Mouse (Mus musculus): Measurements from ENCODE around the gene Msh6. TPM values are rescaled to one million over a fixed set of nuclear protein-coding genes. Genes with fewer than 3 reads are reported as not detected.
A peak's percentile ranks its signal among the peaks of the same experiment; 100 is the strongest.
"Not testable (repeated sequence)": the region's sequence is repeated elsewhere in the genome, so short reads cannot be mapped to it uniquely, and the experiment has no call there.

The Msh6 gene
- polyA plus RNA-seq (2015; fragmentation: Nextera tagmentation; extraction: Ambion mirVana) = 26.7 and 30.4 TPM in 2 replicates

GRCm38 (mm10) chr17:87974629-87975228 is at the start of gene Msh6:
Gene Msh6, plus strand, starts transcription at chr17:87975062.
- under 1% methylated on average over 51 of the region's 63 CpGs for WGBS
- H3K4me2 ChIP-seq (ENCODE audit: low read length) = peak within 1 kb of the TSS; percentile 83
- ATAC-seq = peak; percentile 99
- no peaks in the 10 kb centered on the region for H3K27me3 ChIP-seq (replicated peaks; ENCODE audit: control insufficient read depth, insufficient read depth, low read length)
- H3K9me3 ChIP-seq (ENCODE audit: control insufficient read depth, low read length) = no peaks in the 10 kb centered on the region
- peaks cover 13% of the 10 kb centered on the region for H3K4me1 ChIP-seq (ENCODE audit: control insufficient read depth, insufficient read depth, low read depth, low read length)
- H3K9ac ChIP-seq (ENCODE audit: low read depth, low read length) = peak within 1 kb of the TSS; percentile 96
- no peaks in the 10 kb centered on the region for H3K36me3 ChIP-seq (ENCODE audit: control insufficient read depth, insufficient read depth, low read length)
- H3K4me3 ChIP-seq (ENCODE audit: low read length) = peak within 1 kb of the TSS; percentile 99
- peak within 1 kb of the TSS; percentile 88 for H3K27ac ChIP-seq (ENCODE audit: low read depth, low read length)

DNA sequence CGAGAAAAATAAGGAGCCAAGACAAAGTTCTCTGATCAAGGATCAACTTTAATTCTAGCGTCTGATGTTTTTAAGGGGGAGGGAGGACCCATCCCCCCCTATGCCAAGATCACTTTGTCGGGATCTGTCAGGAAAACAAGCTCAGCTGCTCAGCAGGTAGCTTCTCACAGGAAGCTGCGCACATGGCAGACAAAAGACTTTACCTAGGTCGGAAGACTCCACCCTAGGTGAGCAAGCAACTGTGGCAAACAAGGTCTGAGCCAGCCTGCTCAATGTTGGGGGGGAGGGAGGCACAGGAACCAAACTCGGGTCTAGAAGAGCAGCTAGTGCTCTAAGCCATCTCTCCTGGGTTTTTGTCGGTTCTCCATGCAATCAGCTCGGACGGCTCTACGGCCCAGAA is 40.5 kb upstream of the Msh6 start:
- no peaks in the 10 kb centered on the region for H3K9me3 ChIP-seq (ENCODE audit: control insufficient read depth, low read length)
- no peak overlapping the region for H3K4me2 ChIP-seq (ENCODE audit: low read length)
- H3K27ac ChIP-seq (ENCODE audit: low read depth, low read length) = no peak overlapping the region
- ATAC-seq = no peak
- 86% methylated on average over 10 of the region's 10 CpGs for WGBS
- no peaks in the 10 kb centered on the region for H3K36me3 ChIP-seq (ENCODE audit: control insufficient read depth, insufficient read depth, low read length)
- H3K4me3 ChIP-seq (ENCODE audit: low read length) = no peak overlapping the region
- H3K27me3 ChIP-seq (replicated peaks; ENCODE audit: control insufficient read depth, insufficient read depth, low read length) = no peaks in the 10 kb centered on the region
- H3K9ac ChIP-seq (ENCODE audit: low read depth, low read length) = no peak overlapping the region
- H3K4me1 ChIP-seq (ENCODE audit: control insufficient read depth, insufficient read depth, low read depth, low read length) = no peaks in the 10 kb centered on the region

GRCm38 (mm10) chr17:87934736-87935135 is 40.1 kb upstream of the Msh6 start:
- 92% methylated on average over 8 of the region's 8 CpGs for WGBS
- no peaks in the 10 kb centered on the region for H3K4me1 ChIP-seq (ENCODE audit: control insufficient read depth, insufficient read depth, low read depth, low read length)
- no peaks in the 10 kb centered on the region for H3K9me3 ChIP-seq (ENCODE audit: control insufficient read depth, low read length)
- no peak for ATAC-seq
- H3K9ac ChIP-seq (ENCODE audit: low read depth, low read length) = no peak overlapping the region
- H3K36me3 ChIP-seq (ENCODE audit: control insufficient read depth, insufficient read depth, low read length) = no peaks in the 10 kb centered on the region
- H3K27ac ChIP-seq (ENCODE audit: low read depth, low read length) = no peak overlapping the region
- no peak overlapping the region for H3K4me3 ChIP-seq (ENCODE audit: low read length)
- H3K27me3 ChIP-seq (replicated peaks; ENCODE audit: control insufficient read depth, insufficient read depth, low read length) = no peaks in the 10 kb centered on the region
- no peak overlapping the region for H3K4me2 ChIP-seq (ENCODE audit: low read length)

GRCm38 (mm10) chr17:87936156-87936555 is 38.7 kb upstream of the Msh6 start:
- H3K4me3 ChIP-seq (ENCODE audit: low read length) = no peak overlapping the region
- no peak overlapping the region for H3K27ac ChIP-seq (ENCODE audit: low read depth, low read length)
- no peaks in the 10 kb centered on the region for H3K36me3 ChIP-seq (ENCODE audit: control insufficient read depth, insufficient read depth, low read length)
- H3K4me1 ChIP-seq (ENCODE audit: control insufficient read depth, insufficient read depth, low read depth, low read length) = no peaks in the 10 kb centered on the region
- 82% methylated on average over 4 of the region's 4 CpGs for WGBS
- no peaks in the 10 kb centered on the region for H3K27me3 ChIP-seq (replicated peaks; ENCODE audit: control insufficient read depth, insufficient read depth, low read length)
- ATAC-seq = no peak
- no peak overlapping the region for H3K9ac ChIP-seq (ENCODE audit: low read depth, low read length)
- H3K9me3 ChIP-seq (ENCODE audit: control insufficient read depth, low read length) = no peaks in the 10 kb centered on the region
- H3K4me2 ChIP-seq (ENCODE audit: low read length) = no peak overlapping the region

DNA sequence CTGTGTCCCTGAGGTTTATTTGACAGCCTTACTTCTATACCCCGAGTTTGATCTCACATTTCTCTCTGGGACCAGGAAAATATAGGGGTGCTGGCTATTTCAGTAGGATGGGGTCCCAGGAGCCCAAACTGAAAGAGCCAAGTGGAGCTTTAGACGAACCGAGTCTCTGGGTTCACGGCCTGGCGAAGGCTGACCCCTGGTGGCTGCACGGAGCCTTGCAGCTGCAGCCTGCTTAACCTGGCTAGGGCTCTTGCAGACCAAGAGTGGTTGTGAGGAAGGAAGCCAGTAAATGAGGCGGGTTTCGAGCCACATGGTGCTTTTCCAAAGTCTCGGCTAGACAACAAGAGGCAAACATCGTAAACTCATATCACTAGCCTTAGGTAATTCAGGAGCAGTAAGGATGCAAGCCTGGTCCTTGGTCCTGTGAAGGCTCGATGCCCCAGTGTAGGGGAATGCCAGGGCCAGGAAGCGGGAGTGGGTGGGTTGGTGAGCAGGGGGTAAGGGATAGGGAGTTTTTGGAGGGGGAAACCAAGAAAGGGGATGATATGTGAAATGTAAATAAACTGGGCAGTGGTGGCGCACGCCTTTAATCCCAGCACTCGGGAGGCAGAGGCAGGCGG is 25.8 kb upstream of the Msh6 start:
- 46% methylated on average over 16 of the region's 16 CpGs for WGBS
- no peak overlapping the region for H3K4me3 ChIP-seq (ENCODE audit: low read length)
- H3K4me2 ChIP-seq (ENCODE audit: low read length) = no peak overlapping the region
- no peak overlapping the region for H3K9ac ChIP-seq (ENCODE audit: low read depth, low read length)
- ATAC-seq = peak; percentile 91
- H3K36me3 ChIP-seq (ENCODE audit: control insufficient read depth, insufficient read depth, low read length) = no peaks in the 10 kb centered on the region
- H3K4me1 ChIP-seq (ENCODE audit: control insufficient read depth, insufficient read depth, low read depth, low read length) = no peaks in the 10 kb centered on the region
- H3K27me3 ChIP-seq (replicated peaks; ENCODE audit: control insufficient read depth, insufficient read depth, low read length) = no peaks in the 10 kb centered on the region
- H3K27ac ChIP-seq (ENCODE audit: low read depth, low read length) = no peak overlapping the region
- no peaks in the 10 kb centered on the region for H3K9me3 ChIP-seq (ENCODE audit: control insufficient read depth, low read length)

GRCm38 (mm10) chr17:87954618-87955124 is 20.2 kb upstream of the Msh6 start:
- H3K27ac ChIP-seq (ENCODE audit: low read depth, low read length); H3K36me3 ChIP-seq (ENCODE audit: control insufficient read depth, insufficient read depth, low read length); H3K4me2 ChIP-seq (ENCODE audit: low read length); H3K9ac ChIP-seq (ENCODE audit: low read depth, low read length); H3K27me3 ChIP-seq (replicated peaks; ENCODE audit: control insufficient read depth, insufficient read depth, low read length); ATAC-seq; H3K4me1 ChIP-seq (ENCODE audit: control insufficient read depth, insufficient read depth, low read depth, low read length); H3K4me3 ChIP-seq (ENCODE audit: low read length); H3K9me3 ChIP-seq (ENCODE audit: control insufficient read depth, low read length): not testable (repeated sequence)
- WGBS = 95% methylated on average over 10 of the region's 13 CpGs

- H3K9ac ChIP-seq (ENCODE audit: low read depth, low read length) = no peak overlapping the region
- H3K4me3 ChIP-seq (ENCODE audit: low read length) = no peak overlapping the region
- no peak overlapping the region for H3K4me2 ChIP-seq (ENCODE audit: low read length)
- no peak for ATAC-seq
- H3K36me3 ChIP-seq (ENCODE audit: control insufficient read depth, insufficient read depth, low read length) = no peaks in the 10 kb centered on the region
- H3K4me1 ChIP-seq (ENCODE audit: control insufficient read depth, insufficient read depth, low read depth, low read length) = no peaks in the 10 kb centered on the region
- WGBS = 79% methylated on average over 12 of the region's 12 CpGs
- H3K9me3 ChIP-seq (ENCODE audit: control insufficient read depth, low read length) = no peaks in the 10 kb centered on the region
- H3K27ac ChIP-seq (ENCODE audit: low read depth, low read length) = no peak overlapping the region
- no peaks in the 10 kb centered on the region for H3K27me3 ChIP-seq (replicated peaks; ENCODE audit: control insufficient read depth, insufficient read depth, low read length)
Observed at GRCm38 (mm10) chr17:87957096-87957840, 17.6 kb upstream of the Msh6 start.

DNA sequence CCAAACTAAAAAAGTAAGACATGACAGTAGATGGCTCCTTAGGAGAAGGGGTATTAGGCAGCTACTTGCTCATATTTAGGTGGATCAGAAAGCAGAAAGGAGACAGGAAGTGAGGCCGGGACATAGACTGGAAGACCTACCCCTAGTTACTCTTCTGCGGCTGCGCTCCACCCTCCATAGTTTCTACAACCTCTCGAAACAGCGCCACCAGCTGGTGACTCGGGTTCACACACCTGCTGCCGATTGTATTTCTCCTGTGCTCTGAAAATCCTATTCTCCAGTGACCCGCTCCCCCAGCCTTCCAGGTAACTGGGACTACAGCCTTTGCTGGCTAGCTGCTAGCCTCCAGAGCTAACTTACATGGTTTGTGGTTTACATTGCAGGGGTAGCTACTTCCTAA is 16.6 kb upstream of the Msh6 start:
- 72% methylated on average over 8 of the region's 8 CpGs for WGBS
- Histone ChIP-seq H3K4me2 (ENCODE audit: low read length) (no peak overlapping the region), H3K27ac (ENCODE audit: low read depth, low read length) (no peak overlapping the region), H3K9me3 (ENCODE audit: control insufficient read depth, low read length) (no peaks in the 10 kb centered on the region), H3K4me1 (ENCODE audit: control insufficient read depth, insufficient read depth, low read depth, low read length) (no peaks in the 10 kb centered on the region), H3K9ac (ENCODE audit: low read depth, low read length) (no peak overlapping the region), H3K36me3 (ENCODE audit: control insufficient read depth, insufficient read depth, low read length) (no peaks in the 10 kb centered on the region), H3K4me3 (ENCODE audit: low read length) (no peak overlapping the region), H3K27me3 (replicated peaks; ENCODE audit: control insufficient read depth, insufficient read depth, low read length) (no peaks in the 10 kb centered on the region)
- no peak for ATAC-seq

GRCm38 (mm10) chr17:87959406-87959805 is 15.5 kb upstream of the Msh6 start:
- H3K36me3 ChIP-seq (ENCODE audit: control insufficient read depth, insufficient read depth, low read length); H3K27me3 ChIP-seq (replicated peaks; ENCODE audit: control insufficient read depth, insufficient read depth, low read length); H3K4me3 ChIP-seq (ENCODE audit: low read length); ATAC-seq; H3K4me2 ChIP-seq (ENCODE audit: low read length); H3K4me1 ChIP-seq (ENCODE audit: control insufficient read depth, insufficient read depth, low read depth, low read length); H3K27ac ChIP-seq (ENCODE audit: low read depth, low read length); H3K9ac ChIP-seq (ENCODE audit: low read depth, low read length); H3K9me3 ChIP-seq (ENCODE audit: control insufficient read depth, low read length): not testable (repeated sequence)
- 96% methylated on average over 11 of the region's 11 CpGs for WGBS

All from hindbrain, embryonic 16.5 days (tissue).